Mouse (Mus musculus): ENCODE measurements at regions not wholly inside any gene's neighbourhood (a gene's known extent, or its start where the extent isn't known, plus 50 kb on each side); places are given as distances from the start of the nearest gene placed in this dataset.

- 56% methylated on average over 3 of the region's 3 CpGs for WGBS
- Histone ChIP-seq H3K27ac (ENCODE audit: insufficient read depth, low read depth, low read length) (no peak overlapping the region), H3K4me3 (ENCODE audit: low read depth, low read length) (no peak overlapping the region), H3K4me1 (ENCODE audit: control insufficient read depth, insufficient read depth, insufficient read length, low read length) (peaks cover 4% of the 10 kb centered on the region), H3K27me3 (ENCODE audit: control insufficient read depth, insufficient read depth, low read length) (peaks cover 12% of the 10 kb centered on the region), H3K36me3 (ENCODE audit: control insufficient read depth, insufficient read depth, low read length) (no peaks in the 10 kb centered on the region)
- TF ChIP-seq POLR2A (IDR thresholded peaks at IDR 0.05; ENCODE audit: low read depth, low read length) (no peak), CTCF (IDR thresholded peaks at IDR 0.05; ENCODE audit: extremely low read depth, insufficient read length, insufficient replicate concordance, low read depth, low read length) (no peak)
Measured at GRCm38 (mm10) chr13:98571051-98571450, 66.2 kb downstream of the Tmem174 start.

DNA sequence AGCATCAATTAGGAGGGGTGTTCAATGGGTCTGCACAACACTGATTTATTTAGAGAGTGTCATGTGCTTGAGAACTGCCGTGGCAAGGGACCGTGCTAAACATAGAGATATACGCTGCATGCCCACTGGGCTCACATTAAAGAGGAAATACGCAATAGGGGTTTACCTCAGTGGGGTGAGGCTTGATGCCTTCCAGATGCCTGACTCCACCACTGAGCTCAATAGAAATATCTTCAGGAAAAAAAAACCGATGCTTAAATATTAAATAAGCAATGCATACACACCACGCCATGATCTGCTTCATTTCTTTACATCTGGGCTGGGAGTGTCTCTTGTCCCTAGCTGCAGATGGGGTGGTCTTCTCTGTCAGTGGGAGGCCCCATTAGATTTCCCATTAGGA is 63.9 kb upstream of the Gm10320 start:
- Histone ChIP-seq H3K4me3 (ENCODE audit: low read depth, low read length) (no peak overlapping the region), H3K4me1 (ENCODE audit: control insufficient read depth, insufficient read depth, insufficient read length, low read length) (no peaks in the 10 kb centered on the region), H3K27ac (ENCODE audit: insufficient read depth, low read depth, low read length) (no peak overlapping the region), H3K27me3 (ENCODE audit: control insufficient read depth, insufficient read depth, low read length) (no peaks in the 10 kb centered on the region), H3K36me3 (ENCODE audit: control insufficient read depth, insufficient read depth, low read length) (no peaks in the 10 kb centered on the region)
- TF ChIP-seq CTCF (IDR thresholded peaks at IDR 0.05; ENCODE audit: extremely low read depth, insufficient read length, insufficient replicate concordance, low read depth, low read length) (no peak), POLR2A (IDR thresholded peaks at IDR 0.05; ENCODE audit: low read depth, low read length) (no peak)
- 80% methylated on average over 6 of the region's 6 CpGs for WGBS

GRCm38 (mm10) chr13:98551471-98552020 is 59.7 kb upstream of the Gm10320 start:
- Histone ChIP-seq H3K4me1 (ENCODE audit: control insufficient read depth, insufficient read depth, insufficient read length, low read length) (no peaks in the 10 kb centered on the region), H3K27me3 (ENCODE audit: control insufficient read depth, insufficient read depth, low read length) (no peaks in the 10 kb centered on the region), H3K4me3 (ENCODE audit: low read depth, low read length) (no peak overlapping the region), H3K27ac (ENCODE audit: insufficient read depth, low read depth, low read length) (no peak overlapping the region), H3K36me3 (ENCODE audit: control insufficient read depth, insufficient read depth, low read length) (no peaks in the 10 kb centered on the region)
- 84% methylated on average over 13 of the region's 13 CpGs for WGBS
- TF ChIP-seq CTCF (IDR thresholded peaks at IDR 0.05; ENCODE audit: extremely low read depth, insufficient read length, insufficient replicate concordance, low read depth, low read length) (no peak), POLR2A (IDR thresholded peaks at IDR 0.05; ENCODE audit: low read depth, low read length) (no peak)

DNA sequence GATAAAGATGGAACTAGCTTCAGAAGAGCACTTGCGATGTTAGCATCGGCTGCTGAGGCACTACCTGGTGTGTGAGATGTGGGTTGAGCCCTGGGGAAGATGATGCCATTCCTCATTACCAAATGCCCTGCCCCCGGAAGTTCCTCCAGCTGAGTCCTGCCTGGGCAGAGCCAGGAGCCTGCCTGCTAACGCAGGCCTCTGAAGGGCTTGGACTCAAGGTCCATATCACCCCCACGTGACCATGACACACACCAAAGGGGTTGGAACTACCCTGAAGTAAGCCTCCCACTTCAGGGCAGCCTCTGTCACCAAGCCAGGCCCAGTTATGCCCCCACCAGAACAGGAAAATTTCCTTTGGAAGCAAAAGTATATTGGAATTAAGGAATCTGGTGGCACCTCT is 55.4 kb upstream of the Gm10320 start:
- no peak overlapping the region for H3K27ac ChIP-seq (ENCODE audit: insufficient read depth, low read depth, low read length)
- TF ChIP-seq POLR2A (IDR thresholded peaks at IDR 0.05; ENCODE audit: low read depth, low read length): no peak
- TF ChIP-seq CTCF (IDR thresholded peaks at IDR 0.05; ENCODE audit: extremely low read depth, insufficient read length, insufficient replicate concordance, low read depth, low read length): no peak
- 53% methylated on average over 5 of the region's 5 CpGs for WGBS
- H3K36me3 ChIP-seq (ENCODE audit: control insufficient read depth, insufficient read depth, low read length): no peaks in the 10 kb centered on the region
- H3K4me3 ChIP-seq (ENCODE audit: low read depth, low read length): no peak overlapping the region
- H3K4me1 ChIP-seq (ENCODE audit: control insufficient read depth, insufficient read depth, insufficient read length, low read length): no peaks in the 10 kb centered on the region
- no peaks in the 10 kb centered on the region for H3K27me3 ChIP-seq (ENCODE audit: control insufficient read depth, insufficient read depth, low read length)

GRCm38 (mm10) chr13:98546116-98546515 is 54.3 kb upstream of the Gm10320 start:
- no peaks in the 10 kb centered on the region for H3K27me3 ChIP-seq (ENCODE audit: control insufficient read depth, insufficient read depth, low read length)
- 67% methylated on average over 5 of the region's 5 CpGs for WGBS
- TF ChIP-seq CTCF (IDR thresholded peaks at IDR 0.05; ENCODE audit: extremely low read depth, insufficient read length, insufficient replicate concordance, low read depth, low read length) (no peak), POLR2A (IDR thresholded peaks at IDR 0.05; ENCODE audit: low read depth, low read length) (no peak)

DNA sequence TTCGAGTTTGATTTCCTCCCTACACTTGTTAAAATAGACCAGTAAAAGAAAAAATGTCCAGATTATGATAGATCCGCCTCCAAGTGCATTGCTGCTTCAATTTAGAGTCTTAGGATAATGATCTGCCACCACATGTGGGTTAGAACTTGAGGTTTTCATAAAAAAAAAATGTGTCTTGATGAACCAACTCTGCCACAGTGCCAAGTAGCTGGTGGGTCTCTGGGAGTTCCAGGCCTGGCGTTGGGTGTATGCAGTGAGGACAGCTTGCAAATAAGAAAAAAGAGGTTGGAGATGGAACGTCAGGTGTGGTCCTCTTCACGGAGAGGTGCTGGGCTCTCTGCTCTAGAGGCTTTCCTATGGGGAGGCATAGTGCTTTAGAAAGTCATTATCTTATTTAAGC is 53.6 kb upstream of the Gm10320 start:
- H3K4me3 ChIP-seq (ENCODE audit: low read depth, low read length): no peak overlapping the region
- H3K4me1 ChIP-seq (ENCODE audit: control insufficient read depth, insufficient read depth, insufficient read length, low read length): no peaks in the 10 kb centered on the region
- no peaks in the 10 kb centered on the region for H3K27me3 ChIP-seq (ENCODE audit: control insufficient read depth, insufficient read depth, low read length)
- H3K36me3 ChIP-seq (ENCODE audit: control insufficient read depth, insufficient read depth, low read length): no peaks in the 10 kb centered on the region
- no peak for TF ChIP-seq CTCF (IDR thresholded peaks at IDR 0.05; ENCODE audit: extremely low read depth, insufficient read length, insufficient replicate concordance, low read depth, low read length)
- no peak for TF ChIP-seq POLR2A (IDR thresholded peaks at IDR 0.05; ENCODE audit: low read depth, low read length)
- WGBS: 82% methylated on average over 5 of the region's 5 CpGs
- H3K27ac ChIP-seq (ENCODE audit: insufficient read depth, low read depth, low read length): no peak overlapping the region

More at GRCm38 (mm10) chr13:98546116-98546515, 54.3 kb upstream of the Gm10320 start:
- no peaks in the 10 kb centered on the region for H3K4me1 ChIP-seq (ENCODE audit: control insufficient read depth, insufficient read depth, insufficient read length, low read length)
- H3K36me3 ChIP-seq (ENCODE audit: control insufficient read depth, insufficient read depth, low read length): no peaks in the 10 kb centered on the region
- no peak overlapping the region for H3K4me3 ChIP-seq (ENCODE audit: low read depth, low read length)
- H3K27ac ChIP-seq (ENCODE audit: insufficient read depth, low read depth, low read length): no peak overlapping the region

DNA sequence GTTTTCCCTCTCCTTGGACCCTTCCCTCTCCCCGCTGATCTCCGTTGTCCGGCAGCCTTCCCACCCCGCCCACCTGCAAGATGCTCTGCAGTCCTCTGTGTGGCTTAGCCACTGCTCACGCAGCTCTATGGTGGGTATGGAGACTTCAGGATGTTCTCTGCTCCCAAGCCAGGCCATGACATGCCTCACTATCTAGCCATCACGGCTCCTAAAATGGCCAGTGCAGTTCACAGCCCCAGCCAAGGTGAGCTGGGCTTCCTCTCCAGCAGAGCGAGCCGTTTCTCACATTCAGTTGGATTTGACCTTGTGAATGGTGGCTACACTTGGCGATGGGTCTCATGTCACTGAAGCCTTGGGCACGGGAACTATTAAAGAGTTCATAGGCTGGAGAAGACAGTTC is 52.2 kb upstream of the Gm10320 start:
- WGBS: 85% methylated on average over 10 of the region's 10 CpGs
- Histone ChIP-seq H3K27ac (ENCODE audit: insufficient read depth, low read depth, low read length) (no peak overlapping the region), H3K4me1 (ENCODE audit: control insufficient read depth, insufficient read depth, insufficient read length, low read length) (no peaks in the 10 kb centered on the region), H3K27me3 (ENCODE audit: control insufficient read depth, insufficient read depth, low read length) (no peaks in the 10 kb centered on the region), H3K4me3 (ENCODE audit: low read depth, low read length) (no peak overlapping the region), H3K36me3 (ENCODE audit: control insufficient read depth, insufficient read depth, low read length) (no peaks in the 10 kb centered on the region)
- no peak for TF ChIP-seq POLR2A (IDR thresholded peaks at IDR 0.05; ENCODE audit: low read depth, low read length)
- TF ChIP-seq CTCF (IDR thresholded peaks at IDR 0.05; ENCODE audit: extremely low read depth, insufficient read length, insufficient replicate concordance, low read depth, low read length): no peak

Measured in small intestine, adult 2 months (tissue).